Mouse (Mus musculus) cerebellum, postnatal 14 days (tissue): ENCODE results near the gene Arntl.
A peak's percentile ranks its signal among the peaks of the same experiment; 100 is the strongest.
"Not testable (repeated sequence)": the region's sequence is repeated elsewhere in the genome, so short reads cannot be mapped to it uniquely, and the experiment has no call there.

Source experiments
- DNase-seq, 2 experiments: peaks; one replicate each; pipeline ENCODE4 v3.0.0; 2021; ENCODE audit warnings: mixed read lengths in 2 of 2

Gene Arntl

GRCm38 (mm10) chr7:113251554-113251953, 44.3 kb downstream of the Arntl start:
- DNase-seq, result no peak

GRCm38 (mm10) chr7:113253777-113254405, 46.6 kb downstream of the Arntl start:
- DNase-seq, result no peak

- peak; percentile 61 to 75 for DNase-seq
Measured at GRCm38 (mm10) chr7:113256046-113256445, 48.8 kb downstream of the Arntl start.

GRCm38 (mm10) chr7:113258430-113258829, 51.2 kb downstream of the Arntl start:
- DNase-seq, result peak; percentile 57 to 67

GRCm38 (mm10) chr7:113260321-113261167, 53.3 kb downstream of the Arntl start:
- DNase-seq, result peak; percentile 46 to 55

GRCm38 (mm10) chr7:113261690-113262089, 54.4 kb downstream of the Arntl start:
- DNase-seq, result no peak

GRCm38 (mm10) chr7:113262510-113263467, 55.5 kb downstream of the Arntl start:
- DNase-seq, result not testable (repeated sequence)

GRCm38 (mm10) chr7:113263990-113264389, 56.7 kb downstream of the Arntl start:
- DNase-seq, result no peak

- DNase-seq, result peak; percentile 87 to 91
Measured at GRCm38 (mm10) chr7:113268287-113268686, 61.0 kb downstream of the Arntl start.

GRCm38 (mm10) chr7:113269081-113269480, 61.8 kb downstream of the Arntl start:
- peak in 1 of 2 experiments; percentile 3 for DNase-seq

GRCm38 (mm10) chr7:113269921-113270320, 62.7 kb downstream of the Arntl start:
- DNase-seq, result peak; percentile 73 to 76

- peak; percentile 97 to 99 for DNase-seq
Measured at GRCm38 (mm10) chr7:113270551-113270950, 63.3 kb downstream of the Arntl start.

- peak; percentile 49 to 64 for DNase-seq
Measured at GRCm38 (mm10) chr7:113270991-113271390, 63.7 kb downstream of the Arntl start.

- peak in 1 of 2 experiments; percentile 26 for DNase-seq
Measured at GRCm38 (mm10) chr7:113272338-113272997, 65.2 kb downstream of the Arntl start.

GRCm38 (mm10) chr7:113277245-113277644, 70.0 kb downstream of the Arntl start:
- no peak for DNase-seq

GRCm38 (mm10) chr7:113278493-113278892, 71.2 kb downstream of the Arntl start:
- no peak for DNase-seq

GRCm38 (mm10) chr7:113279246-113279645, 72.0 kb downstream of the Arntl start:
- no peak for DNase-seq

- no peak for DNase-seq
Measured at GRCm38 (mm10) chr7:113285405-113285804, 78.1 kb downstream of the Arntl start.

GRCm38 (mm10) chr7:113289211-113289610, 81.9 kb downstream of the Arntl start:
- no peak for DNase-seq

GRCm38 (mm10) chr7:113291741-113292140, 84.5 kb downstream of the Arntl start:
- no peak for DNase-seq

- DNase-seq, result no peak
Measured at GRCm38 (mm10) chr7:113292193-113292592, 84.9 kb downstream of the Arntl start.

- no peak for DNase-seq
Measured at GRCm38 (mm10) chr7:113294598-113294997, 87.3 kb downstream of the Arntl start.
